Mouse (Mus musculus): Measurements from ENCODE around the gene St7l. TPM values are rescaled to one million over a fixed set of nuclear protein-coding genes. Genes with fewer than 3 reads are reported as not detected.
"Not testable (repeated sequence)": the region's sequence is repeated elsewhere in the genome, so short reads cannot be mapped to it uniquely, and the experiment has no call there.

The St7l gene
- polyA plus RNA-seq, 1 experiment from 2014 or later = 28.7 TPM

DNA sequence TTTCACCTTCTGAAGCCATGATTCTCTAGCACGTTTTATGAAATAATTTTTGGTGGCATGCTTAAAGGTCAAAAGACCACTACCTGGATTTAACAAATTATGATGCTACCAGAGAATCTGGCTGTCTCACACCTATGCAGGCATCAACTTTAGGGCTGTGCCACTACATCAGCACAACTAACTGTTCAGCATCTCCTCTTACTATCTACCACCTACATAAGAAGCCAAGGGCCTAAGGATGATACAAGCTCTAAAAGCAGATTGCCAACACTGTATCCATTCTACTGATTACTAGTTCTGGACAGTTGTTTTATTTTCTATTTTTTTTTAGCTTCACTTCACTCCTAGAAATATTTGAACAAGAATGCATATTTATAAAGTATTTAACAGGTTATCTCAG is 9.3 kb upstream of the St7l start:
- H3K27me3 ChIP-seq (ENCODE audit: insufficient read depth, poor library complexity, severe bottlenecking) = no peaks in the 10 kb centered on the region
- H3K9me3 ChIP-seq = no peaks in the 10 kb centered on the region
- no peak for DNase-seq (ENCODE audit: low spot score)
- no peaks in the 10 kb centered on the region for H3K4me1 ChIP-seq (replicated peaks)
- H3K4me3 ChIP-seq = no peak overlapping the region
- H3K36me3 ChIP-seq = peaks cover 45% of the 10 kb centered on the region
- no peak overlapping the region for H3K27ac ChIP-seq
- 86% methylated on average over 1 of the region's 1 CpGs for WGBS

DNA sequence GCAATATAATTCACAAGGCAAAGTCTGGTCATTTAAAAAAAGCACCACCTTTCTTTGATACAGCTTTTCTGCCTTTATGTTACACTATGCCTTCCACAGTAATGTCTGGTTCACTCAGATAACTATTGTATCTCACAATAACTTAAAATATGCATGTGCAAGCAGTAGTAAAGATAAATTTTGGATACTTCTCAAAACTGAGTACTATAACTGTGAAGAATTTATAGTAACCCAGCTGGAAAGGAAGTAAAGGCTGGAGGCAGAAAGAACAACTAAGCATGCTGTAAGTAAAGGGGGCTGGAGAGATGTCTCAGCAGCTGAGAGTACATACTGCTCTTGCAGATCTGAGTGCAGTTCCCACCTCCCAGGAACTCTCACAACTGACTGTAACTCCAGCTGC is 8.9 kb upstream of the St7l start:
- Histone ChIP-seq H3K9me3 (no peaks in the 10 kb centered on the region), H3K27me3 (ENCODE audit: insufficient read depth, poor library complexity, severe bottlenecking) (no peaks in the 10 kb centered on the region), H3K4me1 (replicated peaks) (no peaks in the 10 kb centered on the region), H3K4me3 (no peak overlapping the region), H3K27ac (no peak overlapping the region), H3K36me3 (peaks cover 41% of the 10 kb centered on the region)
- no peak for DNase-seq (ENCODE audit: low spot score)

DNA sequence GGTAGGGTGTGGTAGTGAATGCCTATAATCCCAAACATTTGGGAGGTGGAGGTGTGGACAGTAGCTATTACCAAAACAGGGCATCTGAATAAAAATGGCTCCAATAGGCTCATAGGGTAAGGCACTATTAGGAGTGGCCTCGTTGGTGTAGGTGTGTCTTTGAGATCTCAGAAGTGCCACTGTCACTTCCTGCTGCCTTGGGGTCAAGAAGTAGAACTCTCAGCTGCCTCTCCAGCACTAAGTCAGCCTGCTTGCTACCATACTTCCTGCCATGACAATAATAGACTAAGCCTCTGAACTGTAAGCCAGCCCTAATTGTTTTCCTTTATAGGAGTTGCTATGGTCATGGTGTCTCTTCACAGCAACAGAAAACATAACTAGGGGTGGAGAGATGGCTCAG is 7.7 kb upstream of the St7l start:
- no peak for DNase-seq (ENCODE audit: low spot score)
- no peak overlapping the region for H3K4me3 ChIP-seq
- H3K4me1 ChIP-seq (replicated peaks) = no peaks in the 10 kb centered on the region
- WGBS = 83% methylated on average over 1 of the region's 1 CpGs
- no peaks in the 10 kb centered on the region for H3K9me3 ChIP-seq
- H3K27ac ChIP-seq = no peak overlapping the region
- H3K36me3 ChIP-seq = peaks cover 38% of the 10 kb centered on the region
- no peaks in the 10 kb centered on the region for H3K27me3 ChIP-seq (ENCODE audit: insufficient read depth, poor library complexity, severe bottlenecking)

DNA sequence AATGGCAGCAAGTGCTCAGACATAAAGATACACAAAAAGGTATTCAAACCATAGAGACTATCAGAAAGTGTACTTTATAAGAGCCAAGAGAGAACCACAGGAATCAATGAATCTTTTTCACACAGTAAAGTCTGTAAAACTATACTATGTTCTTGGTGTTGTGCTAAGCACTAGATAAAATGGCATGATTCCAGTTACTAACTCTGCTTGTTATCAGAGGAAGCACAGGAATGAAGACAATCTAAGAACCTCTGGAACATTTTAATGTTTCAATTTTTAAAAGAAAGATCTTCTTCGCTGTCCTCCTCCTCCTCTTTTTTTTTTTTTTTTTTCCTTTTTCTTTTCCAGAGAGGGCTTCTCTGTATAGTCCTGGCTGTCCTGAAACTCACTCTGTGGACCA is 5.2 kb upstream of the St7l start:
- no peak overlapping the region for H3K4me3 ChIP-seq
- no peaks in the 10 kb centered on the region for H3K27me3 ChIP-seq (ENCODE audit: insufficient read depth, poor library complexity, severe bottlenecking)
- WGBS = 96% methylated on average over 1 of the region's 1 CpGs
- H3K9me3 ChIP-seq = no peaks in the 10 kb centered on the region
- H3K4me1 ChIP-seq (replicated peaks) = peaks cover 20% of the 10 kb centered on the region
- no peak overlapping the region for H3K27ac ChIP-seq
- H3K36me3 ChIP-seq = peaks cover 40% of the 10 kb centered on the region
- no peak for DNase-seq (ENCODE audit: low spot score)

DNA sequence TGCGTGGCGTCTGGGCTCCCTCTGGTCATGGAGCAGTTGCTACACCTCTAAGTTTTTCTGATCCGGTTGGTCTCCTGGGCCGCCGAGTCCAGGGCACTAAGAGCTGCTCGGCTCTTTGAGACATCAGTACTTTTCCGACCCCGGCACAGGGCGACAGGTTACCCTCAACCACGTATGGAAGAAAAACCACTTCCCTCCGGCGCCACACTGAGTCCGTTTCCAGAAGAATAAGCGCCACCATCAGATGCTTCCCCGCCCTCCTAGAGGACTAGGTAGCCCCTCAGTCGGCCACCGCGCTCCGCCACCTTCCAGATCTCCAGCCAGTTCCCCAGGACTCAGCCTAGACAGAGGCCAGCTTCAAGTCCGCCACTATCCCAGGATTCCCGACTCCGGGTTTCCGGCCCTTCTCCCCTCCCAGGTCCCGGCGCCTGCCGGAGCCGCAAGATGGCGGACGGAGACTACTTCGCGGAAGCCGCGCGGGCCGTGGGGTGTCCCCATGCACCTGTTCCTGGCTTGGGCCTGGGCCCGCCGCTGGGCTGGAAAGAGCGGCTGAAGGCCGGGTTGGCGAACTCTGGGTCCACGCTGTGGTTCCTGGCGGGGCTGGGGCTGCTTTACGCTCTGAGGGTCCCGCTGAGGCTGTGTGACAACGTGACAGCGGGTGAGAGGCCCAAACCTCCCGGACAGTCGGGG is 991 bp downstream of the St7l start:
- under 1% methylated on average over 48 of the region's 48 CpGs for WGBS
- Histone ChIP-seq H3K36me3 (peaks cover 16% of the 10 kb centered on the region), H3K9me3 (no peaks in the 10 kb centered on the region), H3K4me1 (replicated peaks) (peaks cover 30% of the 10 kb centered on the region), H3K27ac (peak overlapping the region; percentile 97), H3K4me3 (peak overlapping the region; percentile 91), H3K27me3 (ENCODE audit: insufficient read depth, poor library complexity, severe bottlenecking) (no peaks in the 10 kb centered on the region)
- DNase-seq (ENCODE audit: low spot score) = peak; percentile 87

DNA sequence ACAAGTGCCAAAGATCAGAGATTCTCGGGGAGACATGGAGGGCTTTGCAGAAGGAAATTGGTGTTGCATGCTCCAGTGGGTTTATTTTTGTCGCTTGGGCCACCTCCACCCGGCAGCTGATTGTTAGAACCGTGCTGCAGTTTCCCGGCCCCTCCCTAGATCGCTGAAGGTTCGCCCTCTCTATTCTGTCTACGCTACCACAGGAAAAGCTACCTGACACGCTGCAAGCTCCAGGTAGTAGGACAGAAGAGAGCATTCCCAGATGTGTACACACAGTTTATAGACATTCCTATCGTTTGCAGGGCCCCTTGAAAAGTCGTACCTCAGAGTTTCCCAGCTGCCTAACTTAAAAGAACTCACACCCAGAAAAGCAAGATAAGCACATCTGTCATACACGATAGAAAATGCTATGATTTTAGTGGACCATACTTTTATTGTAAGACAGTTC is 1.6 kb downstream of the St7l start:
- peak overlapping the region; percentile 91 for H3K4me3 ChIP-seq
- H3K27ac ChIP-seq = peak overlapping the region; percentile 97
- WGBS = 2% methylated on average over 12 of the region's 12 CpGs
- no peaks in the 10 kb centered on the region for H3K27me3 ChIP-seq (ENCODE audit: insufficient read depth, poor library complexity, severe bottlenecking)
- no peak for DNase-seq (ENCODE audit: low spot score)
- peaks cover 22% of the 10 kb centered on the region for H3K36me3 ChIP-seq
- H3K9me3 ChIP-seq = no peaks in the 10 kb centered on the region
- H3K4me1 ChIP-seq (replicated peaks) = peaks cover 30% of the 10 kb centered on the region

DNA sequence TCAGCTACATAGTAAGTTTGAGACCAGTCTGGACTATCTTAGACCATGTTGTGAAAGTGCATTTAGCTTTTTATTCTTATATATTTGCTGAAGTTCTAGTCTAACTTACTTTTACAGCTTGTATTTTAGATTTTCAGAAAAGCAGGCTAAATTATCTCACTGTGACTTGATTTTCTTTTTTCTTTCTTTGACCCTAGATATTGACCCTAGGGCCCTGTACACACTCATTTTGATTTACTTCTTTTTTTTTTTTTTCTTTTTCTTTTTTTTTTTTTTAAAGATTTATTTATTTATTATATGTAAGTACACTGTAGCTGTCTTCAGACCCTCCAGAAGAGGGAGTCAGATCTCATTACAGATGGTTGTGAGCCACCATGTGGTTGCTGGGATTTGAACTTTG is 2.9 kb downstream of the St7l start:
- Histone ChIP-seq H3K36me3 (peaks cover 35% of the 10 kb centered on the region), H3K4me1 (replicated peaks) (peaks cover 28% of the 10 kb centered on the region), H3K4me3 (peak overlapping the region; percentile 91; the same call in 1 of the 2 replicates)
- not testable (repeated sequence) for H3K27me3 ChIP-seq (ENCODE audit: insufficient read depth, poor library complexity, severe bottlenecking); DNase-seq (ENCODE audit: low spot score); H3K9me3 ChIP-seq; H3K27ac ChIP-seq

DNA sequence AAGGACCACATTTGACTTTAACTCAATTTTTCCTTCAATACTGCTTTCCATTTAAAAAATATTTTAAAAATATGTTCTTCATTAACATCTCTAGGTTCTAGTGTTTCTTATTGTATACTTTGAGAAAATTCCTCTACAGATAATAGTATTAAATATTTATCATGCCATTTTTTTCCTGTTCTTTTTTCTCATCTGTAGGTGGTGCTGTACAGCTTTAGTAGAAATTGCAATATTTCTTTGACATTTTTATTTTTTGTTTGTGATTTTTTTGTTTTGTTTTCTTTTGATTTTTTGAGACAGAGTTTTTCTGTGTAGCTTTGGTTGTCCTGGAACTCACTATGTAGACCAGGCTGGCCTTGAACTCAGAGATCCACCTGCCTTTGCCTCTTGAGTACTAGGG is 5.8 kb downstream of the St7l start:
- H3K27ac ChIP-seq = no peak overlapping the region
- H3K4me1 ChIP-seq (replicated peaks) = peaks cover 9% of the 10 kb centered on the region
- H3K27me3 ChIP-seq (ENCODE audit: insufficient read depth, poor library complexity, severe bottlenecking) = no peaks in the 10 kb centered on the region
- DNase-seq (ENCODE audit: low spot score) = no peak
- H3K9me3 ChIP-seq = no peaks in the 10 kb centered on the region
- no peak overlapping the region for H3K4me3 ChIP-seq
- peaks cover 62% of the 10 kb centered on the region for H3K36me3 ChIP-seq

DNA sequence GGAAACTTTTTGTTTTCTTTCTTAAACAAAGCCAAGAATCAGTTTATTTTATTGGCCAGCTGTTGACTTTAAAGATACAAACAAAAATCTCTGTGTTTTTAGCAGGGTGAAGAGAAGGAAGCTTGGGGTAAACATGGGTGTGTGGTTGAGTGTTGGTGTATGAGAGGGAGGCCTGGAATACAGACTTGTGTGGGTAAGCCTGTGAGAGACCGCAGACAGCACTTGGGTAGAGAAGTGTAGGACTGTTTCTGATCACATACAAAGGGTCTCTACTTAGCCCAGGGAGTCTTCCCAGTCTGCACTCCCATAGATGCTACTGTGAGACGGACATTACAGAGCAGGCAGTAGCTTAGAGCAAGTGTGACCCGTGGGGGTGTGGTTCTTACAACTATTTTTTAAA is 24.8 kb downstream of the St7l start:
- no peaks in the 10 kb centered on the region for H3K4me1 ChIP-seq (replicated peaks)
- no peaks in the 10 kb centered on the region for H3K27me3 ChIP-seq (ENCODE audit: insufficient read depth, poor library complexity, severe bottlenecking)
- peaks cover 70% of the 10 kb centered on the region for H3K36me3 ChIP-seq
- WGBS = 93% methylated on average over 3 of the region's 3 CpGs
- no peak for DNase-seq (ENCODE audit: low spot score)
- no peaks in the 10 kb centered on the region for H3K9me3 ChIP-seq
- no peak overlapping the region for H3K4me3 ChIP-seq
- no peak overlapping the region for H3K27ac ChIP-seq

DNA sequence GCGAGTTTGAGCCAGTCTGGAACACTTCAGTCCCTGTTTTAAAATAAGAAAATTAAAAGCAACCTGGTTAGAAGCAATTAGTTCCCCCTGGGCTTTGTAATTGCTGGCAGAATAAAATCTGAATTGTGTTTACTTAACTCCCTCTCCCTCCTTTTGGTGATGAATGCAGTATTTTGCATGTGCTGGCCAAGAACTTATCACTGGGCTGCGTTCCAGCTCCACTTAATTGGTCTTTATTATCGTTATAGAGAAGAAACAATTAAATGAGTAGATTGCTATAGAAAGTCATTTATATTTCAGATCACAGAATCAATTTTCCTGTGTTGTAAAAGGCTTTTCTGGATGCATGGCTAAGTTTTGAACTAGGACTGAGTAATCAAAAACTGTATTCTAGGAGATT is 32.3 kb downstream of the St7l start:
- no peaks in the 10 kb centered on the region for H3K4me1 ChIP-seq (replicated peaks)
- peaks cover 85% of the 10 kb centered on the region for H3K36me3 ChIP-seq
- H3K27ac ChIP-seq = no peak overlapping the region
- H3K27me3 ChIP-seq (ENCODE audit: insufficient read depth, poor library complexity, severe bottlenecking) = no peaks in the 10 kb centered on the region
- DNase-seq (ENCODE audit: low spot score) = no peak
- H3K4me3 ChIP-seq = no peak overlapping the region
- no peaks in the 10 kb centered on the region for H3K9me3 ChIP-seq
- 94% methylated on average over 3 of the region's 3 CpGs for WGBS

DNA sequence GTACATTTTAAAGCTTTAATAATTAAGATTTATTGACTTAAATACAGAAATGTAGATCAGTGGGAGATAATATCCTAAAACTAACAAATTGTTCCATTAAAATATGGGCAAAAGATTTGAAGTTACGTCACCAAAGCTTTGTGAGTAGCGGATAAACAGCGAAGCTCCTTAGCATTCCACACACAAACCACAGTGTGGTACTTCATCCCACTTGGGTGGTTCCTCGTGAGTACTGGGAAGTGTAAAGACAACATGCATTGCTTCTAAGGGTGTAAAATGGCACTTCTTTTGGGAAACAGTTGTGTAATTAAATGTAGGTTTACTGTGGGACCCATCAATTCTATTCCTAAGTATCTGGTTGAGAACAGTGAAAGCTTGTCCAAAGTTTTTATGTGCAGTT is 37.3 kb downstream of the St7l start:
- Histone ChIP-seq H3K36me3 (peaks cover 79% of the 10 kb centered on the region), H3K4me3 (no peak overlapping the region)
- 89% methylated on average over 4 of the region's 4 CpGs for WGBS

DNA sequence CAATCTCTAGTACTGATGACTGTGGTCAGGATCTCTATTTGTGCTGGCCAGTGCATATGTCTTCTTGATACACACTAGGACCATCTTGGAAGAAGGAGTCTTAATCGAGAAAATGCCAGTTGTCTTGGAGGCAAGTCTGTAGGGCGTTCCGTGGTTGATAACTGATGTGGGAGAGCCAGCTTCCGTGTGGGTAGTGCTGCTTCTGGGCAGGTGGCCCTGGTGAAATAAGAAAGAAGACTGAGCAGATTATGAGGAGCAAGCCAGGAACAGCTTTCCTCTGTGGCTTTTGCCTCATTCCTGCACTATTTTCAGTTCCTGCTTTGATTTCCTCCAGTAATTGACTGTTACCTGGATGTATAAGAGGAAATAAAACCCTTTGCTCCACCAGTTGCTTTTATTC is 41.6 kb downstream of the St7l start:
- 92% methylated on average over 4 of the region's 4 CpGs for WGBS
- H3K27me3 ChIP-seq (ENCODE audit: insufficient read depth, poor library complexity, severe bottlenecking) = no peaks in the 10 kb centered on the region
- no peaks in the 10 kb centered on the region for H3K4me1 ChIP-seq (replicated peaks)
- H3K27ac ChIP-seq = no peak overlapping the region
- no peak overlapping the region for H3K4me3 ChIP-seq
- DNase-seq (ENCODE audit: low spot score) = no peak
- no peaks in the 10 kb centered on the region for H3K9me3 ChIP-seq
- H3K36me3 ChIP-seq = peaks cover 59% of the 10 kb centered on the region

More for the DNA sequence above, 37.3 kb downstream of the St7l start:
- Histone ChIP-seq H3K27ac (no peak overlapping the region), H3K27me3 (ENCODE audit: insufficient read depth, poor library complexity, severe bottlenecking) (no peaks in the 10 kb centered on the region), H3K9me3 (no peaks in the 10 kb centered on the region), H3K4me1 (replicated peaks) (no peaks in the 10 kb centered on the region)
- DNase-seq (ENCODE audit: low spot score) = no peak

DNA sequence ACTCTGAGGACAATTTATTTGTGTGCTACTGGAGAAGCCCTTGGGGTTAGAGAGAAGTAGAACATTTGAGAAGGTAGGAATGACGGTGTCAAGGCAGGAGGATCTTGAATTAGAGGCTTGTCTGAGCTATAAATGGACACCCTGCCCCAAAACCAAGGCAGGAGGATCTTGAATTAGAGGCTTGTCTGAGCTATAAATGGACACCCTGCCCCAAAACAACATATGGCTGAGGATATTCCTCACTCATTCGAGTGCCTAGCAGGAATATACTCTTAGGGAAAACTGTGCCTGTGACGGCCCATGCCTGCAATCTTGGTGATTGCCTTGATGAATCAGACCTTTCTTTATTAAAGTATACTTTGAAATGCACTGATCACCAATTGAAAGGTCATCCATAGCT is 42.2 kb downstream of the St7l start:
- H3K4me3 ChIP-seq = no peak overlapping the region
- H3K36me3 ChIP-seq = peaks cover 63% of the 10 kb centered on the region
- 89% methylated on average over 3 of the region's 3 CpGs for WGBS
- no peak overlapping the region for H3K27ac ChIP-seq
- H3K9me3 ChIP-seq = no peaks in the 10 kb centered on the region
- no peaks in the 10 kb centered on the region for H3K4me1 ChIP-seq (replicated peaks)
- DNase-seq (ENCODE audit: low spot score) = no peak
- H3K27me3 ChIP-seq (ENCODE audit: insufficient read depth, poor library complexity, severe bottlenecking) = no peaks in the 10 kb centered on the region

DNA sequence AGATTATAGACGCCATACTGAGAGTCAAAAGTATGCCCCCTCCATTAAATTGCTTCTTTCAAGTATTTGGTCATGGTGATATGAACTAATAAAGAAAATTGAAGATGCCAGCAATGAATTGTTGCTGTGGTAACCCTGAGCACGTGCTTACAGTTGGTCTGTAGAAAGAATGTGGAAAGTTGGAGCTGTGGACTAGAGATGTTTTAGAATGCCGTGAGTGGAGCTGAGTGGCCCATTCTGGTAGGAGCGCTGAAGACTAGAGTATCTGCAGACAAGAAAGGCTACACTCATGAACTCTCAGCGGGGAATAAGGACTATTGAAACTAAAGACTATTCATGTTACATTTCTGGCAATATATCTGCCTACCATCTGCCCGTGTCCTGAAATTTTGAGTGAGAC is 45.4 kb downstream of the St7l start:
- 92% methylated on average over 6 of the region's 6 CpGs for WGBS
- no peak overlapping the region for H3K27ac ChIP-seq

More for the DNA sequence above, 45.4 kb downstream of the St7l start:
- DNase-seq (ENCODE audit: low spot score) = no peak
- Histone ChIP-seq H3K4me1 (replicated peaks) (no peaks in the 10 kb centered on the region), H3K36me3 (peaks cover 59% of the 10 kb centered on the region), H3K9me3 (no peaks in the 10 kb centered on the region), H3K4me3 (no peak overlapping the region), H3K27me3 (ENCODE audit: insufficient read depth, poor library complexity, severe bottlenecking) (no peaks in the 10 kb centered on the region)
